Mouse (Mus musculus): ENCODE measurements around the gene Tnrc6b. TPM values are rescaled to one million over a fixed set of nuclear protein-coding genes. Genes with fewer than 3 reads are reported as not detected.

The Tnrc6b gene
- polyA plus RNA-seq, 1 experiment: 8.9 TPM

DNA sequence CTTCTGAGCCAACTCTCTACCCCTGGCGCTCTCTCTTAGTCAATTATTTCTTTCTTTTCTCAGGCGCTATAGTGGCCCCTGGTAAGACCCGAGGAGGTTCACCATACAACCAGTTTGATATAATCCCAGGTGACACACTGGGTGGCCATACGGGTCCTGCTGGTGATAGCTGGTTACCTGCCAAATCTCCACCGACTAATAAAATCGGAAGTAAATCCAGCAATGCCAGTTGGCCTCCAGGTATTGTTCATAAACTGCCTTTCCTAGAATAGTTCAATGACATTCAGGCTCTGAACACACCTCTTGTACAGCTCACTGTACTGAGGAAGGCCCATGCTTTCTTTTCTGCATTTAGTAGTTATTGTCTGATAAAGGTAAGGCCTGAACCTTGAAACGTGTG is 205.5 kb downstream of the Tnrc6b start:
- no peak for TF ChIP-seq TCF12 (IDR thresholded peaks at IDR 0.05; ENCODE audit: insufficient read depth, poor library complexity, severe bottlenecking)
- TF ChIP-seq USF1 (IDR thresholded peaks at IDR 0.05; ENCODE audit: low read depth): no peak
- TF ChIP-seq MYOD1 (IDR thresholded peaks at IDR 0.05; ENCODE audit: control insufficient read depth in 1 of 3, insufficient read length in 2 of 3, low read depth in 2 of 3): no peak
- no peak for TF ChIP-seq TCF3 (IDR thresholded peaks at IDR 0.05; ENCODE audit: insufficient read length, low read depth)
- no peak for TF ChIP-seq POLR2AphosphoS2 (IDR thresholded peaks at IDR 0.05; ENCODE audit: insufficient read length, low read depth)
- TF ChIP-seq MYOG (IDR thresholded peaks at IDR 0.05; ENCODE audit: control insufficient read depth in 1 of 3, insufficient read depth in 1 of 3, insufficient read length in 2 of 3, low read depth in 2 of 3): no peak
- Histone ChIP-seq H3K79me2 (ENCODE audit: control insufficient read depth, insufficient read depth) (no peaks in the 10 kb centered on the region), H3K4me3 (no peak overlapping the region)

DNA sequence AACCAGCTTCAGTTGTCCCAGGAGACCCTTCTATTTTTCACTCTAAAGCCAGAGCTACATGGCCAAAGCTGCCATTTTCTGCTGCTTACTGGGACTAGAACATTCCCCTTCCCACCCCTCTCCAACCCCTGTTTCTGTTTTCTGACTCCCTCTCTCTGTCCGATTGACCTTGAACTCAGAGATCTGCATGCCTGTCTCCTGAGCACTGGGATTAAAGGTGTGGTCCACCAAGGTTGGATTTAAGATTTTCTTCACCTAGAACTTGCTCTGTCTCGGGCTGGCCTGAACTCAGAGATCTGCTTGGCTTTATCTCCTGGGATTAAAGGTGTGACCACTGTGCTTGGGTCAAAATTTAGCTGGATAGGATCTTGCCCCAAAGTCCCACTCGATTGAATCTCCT is 209.2 kb downstream of the Tnrc6b start:
- H3K79me2 ChIP-seq (ENCODE audit: control insufficient read depth, insufficient read depth): no peaks in the 10 kb centered on the region
- no peak overlapping the region for H3K4me3 ChIP-seq
- H3K27me3 ChIP-seq (ENCODE audit: control insufficient read depth, insufficient read depth, insufficient read length): no peaks in the 10 kb centered on the region
- H3ac ChIP-seq (ENCODE audit: control insufficient read depth, insufficient read length): no peak overlapping the region
- peaks cover 63% of the 10 kb centered on the region for H3K36me3 ChIP-seq (ENCODE audit: control insufficient read depth, insufficient read depth)
- no peak overlapping the region for H3K4me2 ChIP-seq (ENCODE audit: low read depth)
- TF ChIP-seq POLR2A (IDR thresholded peaks at IDR 0.05; ENCODE audit: insufficient read length, low read depth) (no peak), MAX (IDR thresholded peaks at IDR 0.05; ENCODE audit: low read depth) (no peak), SRF (IDR thresholded peaks at IDR 0.05; ENCODE audit: control insufficient read depth, insufficient read length, low read depth) (no peak), MYOD1 (IDR thresholded peaks at IDR 0.05; ENCODE audit: control insufficient read depth in 1 of 3, insufficient read length in 2 of 3, low read depth in 2 of 3) (no peak), TCF12 (IDR thresholded peaks at IDR 0.05; ENCODE audit: insufficient read depth, poor library complexity, severe bottlenecking) (no peak), CEBPB (IDR thresholded peaks at IDR 0.05; ENCODE audit: insufficient read depth, poor library complexity, severe bottlenecking) (no peak), REST (IDR thresholded peaks at IDR 0.05; ENCODE audit: insufficient read depth, insufficient read length) (no peak), MYOG (IDR thresholded peaks at IDR 0.05; ENCODE audit: control insufficient read depth in 1 of 3, insufficient read depth in 1 of 3, insufficient read length in 2 of 3, low read depth in 2 of 3) (no peak), POLR2AphosphoS2 (IDR thresholded peaks at IDR 0.05; ENCODE audit: insufficient read length, low read depth) (no peak), E2F4 (IDR thresholded peaks at IDR 0.05; ENCODE audit: insufficient read depth) (no peak), USF1 (IDR thresholded peaks at IDR 0.05; ENCODE audit: low read depth) (no peak), TCF3 (IDR thresholded peaks at IDR 0.05; ENCODE audit: insufficient read length, low read depth) (no peak)

More for the DNA sequence above, 205.5 kb downstream of the Tnrc6b start:
- H3K27me3 ChIP-seq (ENCODE audit: control insufficient read depth, insufficient read depth, insufficient read length): no peaks in the 10 kb centered on the region
- no peak overlapping the region for H3ac ChIP-seq (ENCODE audit: control insufficient read depth, insufficient read length)
- no peak overlapping the region for H3K4me2 ChIP-seq (ENCODE audit: low read depth)
- peaks cover 71% of the 10 kb centered on the region for H3K36me3 ChIP-seq (ENCODE audit: control insufficient read depth, insufficient read depth)

DNA sequence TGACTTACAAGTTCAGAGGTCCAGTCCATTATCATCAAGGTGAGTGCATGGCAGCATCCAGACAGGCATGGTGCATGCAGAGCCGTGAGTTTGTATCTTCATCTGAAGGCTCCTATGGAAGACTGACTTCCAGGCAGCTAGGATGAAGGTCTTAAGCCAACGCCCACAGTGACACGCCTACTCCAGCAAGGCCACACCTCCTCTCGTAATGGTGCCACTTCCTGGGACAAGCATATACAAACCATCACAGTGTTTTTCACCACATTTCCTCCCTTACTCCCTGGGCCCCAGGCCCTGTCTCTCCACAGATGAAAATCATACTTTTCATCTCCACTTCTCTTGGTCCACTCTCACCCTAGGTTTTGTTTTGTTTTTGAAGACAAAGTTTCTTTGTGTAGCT is 210.7 kb downstream of the Tnrc6b start:
- Histone ChIP-seq H3ac (ENCODE audit: control insufficient read depth, insufficient read length) (no peak overlapping the region), H3K36me3 (ENCODE audit: control insufficient read depth, insufficient read depth) (peaks cover 54% of the 10 kb centered on the region), H3K79me2 (ENCODE audit: control insufficient read depth, insufficient read depth) (no peaks in the 10 kb centered on the region), H3K4me3 (no peak overlapping the region), H3K27me3 (ENCODE audit: control insufficient read depth, insufficient read depth, insufficient read length) (no peaks in the 10 kb centered on the region), H3K4me2 (ENCODE audit: low read depth) (no peak overlapping the region)
- TF ChIP-seq MAX (IDR thresholded peaks at IDR 0.05; ENCODE audit: low read depth) (no peak), CEBPB (IDR thresholded peaks at IDR 0.05; ENCODE audit: insufficient read depth, poor library complexity, severe bottlenecking) (no peak), TCF12 (IDR thresholded peaks at IDR 0.05; ENCODE audit: insufficient read depth, poor library complexity, severe bottlenecking) (no peak), REST (IDR thresholded peaks at IDR 0.05; ENCODE audit: insufficient read depth, insufficient read length) (no peak), MYOG (IDR thresholded peaks at IDR 0.05; ENCODE audit: control insufficient read depth in 1 of 3, insufficient read depth in 1 of 3, insufficient read length in 2 of 3, low read depth in 2 of 3) (no peak), E2F4 (IDR thresholded peaks at IDR 0.05; ENCODE audit: insufficient read depth) (no peak)

DNA sequence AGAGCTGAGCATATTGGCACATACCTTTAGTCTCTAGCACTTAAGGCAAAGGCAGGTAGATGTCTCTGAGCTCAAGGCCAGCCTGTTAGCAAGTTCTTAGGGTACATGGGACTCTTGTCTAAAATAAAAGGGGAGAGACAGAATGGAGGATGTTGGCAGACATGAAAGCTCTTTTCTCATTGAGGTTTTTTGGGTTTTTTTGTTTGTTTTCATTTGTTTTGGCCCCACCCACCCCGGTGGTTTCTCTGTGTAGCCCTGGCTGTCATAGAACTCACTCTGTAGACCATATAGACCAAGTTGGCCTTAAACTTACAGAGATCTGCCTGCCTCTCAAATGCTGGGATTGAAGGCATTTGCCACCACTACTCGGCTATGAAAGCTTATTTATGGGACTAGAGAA is 213.1 kb downstream of the Tnrc6b start:
- Histone ChIP-seq H3K4me3 (no peak overlapping the region), H3K79me2 (ENCODE audit: control insufficient read depth, insufficient read depth) (no peaks in the 10 kb centered on the region), H3K36me3 (ENCODE audit: control insufficient read depth, insufficient read depth) (peaks cover 52% of the 10 kb centered on the region), H3K27me3 (ENCODE audit: control insufficient read depth, insufficient read depth, insufficient read length) (no peaks in the 10 kb centered on the region), H3ac (ENCODE audit: control insufficient read depth, insufficient read length) (no peak overlapping the region), H3K4me2 (ENCODE audit: low read depth) (no peak overlapping the region)
- TF ChIP-seq CEBPB (IDR thresholded peaks at IDR 0.05; ENCODE audit: insufficient read depth, poor library complexity, severe bottlenecking) (no peak), POLR2A (IDR thresholded peaks at IDR 0.05; ENCODE audit: insufficient read length, low read depth) (no peak), TCF12 (IDR thresholded peaks at IDR 0.05; ENCODE audit: insufficient read depth, poor library complexity, severe bottlenecking) (no peak), TCF3 (IDR thresholded peaks at IDR 0.05; ENCODE audit: insufficient read length, low read depth) (no peak), SRF (IDR thresholded peaks at IDR 0.05; ENCODE audit: control insufficient read depth, insufficient read length, low read depth) (no peak), MYOD1 (IDR thresholded peaks at IDR 0.05; ENCODE audit: control insufficient read depth in 1 of 3, insufficient read length in 2 of 3, low read depth in 2 of 3) (no peak), REST (IDR thresholded peaks at IDR 0.05; ENCODE audit: insufficient read depth, insufficient read length) (no peak), POLR2AphosphoS2 (IDR thresholded peaks at IDR 0.05; ENCODE audit: insufficient read length, low read depth) (no peak), E2F4 (IDR thresholded peaks at IDR 0.05; ENCODE audit: insufficient read depth) (no peak), MAX (IDR thresholded peaks at IDR 0.05; ENCODE audit: low read depth) (no peak), MYOG (IDR thresholded peaks at IDR 0.05; ENCODE audit: control insufficient read depth in 1 of 3, insufficient read depth in 1 of 3, insufficient read length in 2 of 3, low read depth in 2 of 3) (no peak), USF1 (IDR thresholded peaks at IDR 0.05; ENCODE audit: low read depth) (no peak)

DNA sequence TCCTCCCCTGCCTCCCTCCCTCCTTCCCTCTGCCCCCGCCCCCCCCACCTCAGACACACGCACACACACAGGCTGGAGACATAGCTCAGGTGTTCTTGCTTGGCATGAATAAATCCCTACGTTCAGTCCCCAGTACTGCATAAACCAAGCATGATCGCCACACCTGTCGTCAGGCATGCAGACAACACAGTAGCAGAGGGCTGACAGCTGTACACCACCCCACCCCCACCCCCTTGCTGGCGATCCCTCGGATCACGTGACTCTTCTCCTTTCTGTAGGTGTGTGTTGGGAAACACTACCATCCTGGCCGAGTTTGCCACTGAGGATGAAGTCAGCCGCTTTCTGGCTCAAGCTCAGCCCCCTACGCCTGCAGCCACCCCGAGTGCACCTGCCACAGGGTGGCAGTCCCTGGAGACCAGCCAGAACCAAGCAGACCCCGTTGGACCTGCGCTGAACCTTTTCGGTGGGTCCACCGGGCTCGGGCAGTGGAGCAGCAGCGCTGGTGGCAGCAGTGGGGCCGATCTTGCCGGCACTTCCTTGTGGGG is 217.8 kb downstream of the Tnrc6b start:
- no peaks in the 10 kb centered on the region for H3K27me3 ChIP-seq (ENCODE audit: control insufficient read depth, insufficient read depth, insufficient read length)
- TF ChIP-seq MYOG (IDR thresholded peaks at IDR 0.05; ENCODE audit: control insufficient read depth in 1 of 3, insufficient read depth in 1 of 3, insufficient read length in 2 of 3, low read depth in 2 of 3): peak in 2 of 3 experiments; percentile 47 to 60
- TF ChIP-seq POLR2AphosphoS2 (IDR thresholded peaks at IDR 0.05; ENCODE audit: insufficient read length, low read depth): no peak
- TF ChIP-seq MYOD1 (IDR thresholded peaks at IDR 0.05; ENCODE audit: control insufficient read depth in 1 of 3, insufficient read length in 2 of 3, low read depth in 2 of 3): peak in 1 of 3 experiments; percentile 68
- H3K36me3 ChIP-seq (ENCODE audit: control insufficient read depth, insufficient read depth): peaks cover 55% of the 10 kb centered on the region
- no peaks in the 10 kb centered on the region for H3K79me2 ChIP-seq (ENCODE audit: control insufficient read depth, insufficient read depth)
- no peak overlapping the region for H3K4me3 ChIP-seq
- no peak overlapping the region for H3K4me2 ChIP-seq (ENCODE audit: low read depth)
- H3ac ChIP-seq (ENCODE audit: control insufficient read depth, insufficient read length): no peak overlapping the region
